Mouse (Mus musculus): ENCODE measurements around the gene Pigu. TPM values are rescaled to one million over a fixed set of nuclear protein-coding genes. Genes with fewer than 3 reads are reported as not detected.

Gene Pigu
- polyA plus RNA-seq, 1 experiment from 2014 or later: 44.7 TPM

- Histone ChIP-seq H3K4me3 (no peak overlapping the region), H3K4me2 (replicated peaks) (no peak overlapping the region), H3K9ac (replicated peaks) (no peak overlapping the region), H3K27me3 (no peaks in the 10 kb centered on the region), H3K4me1 (peaks cover 14% of the 10 kb centered on the region), H3K27ac (replicated peaks) (no peak overlapping the region), H3K36me3 (no peaks in the 10 kb centered on the region), H3K9me3 (no peaks in the 10 kb centered on the region)
- WGBS: 93% methylated on average over 3 of the region's 3 CpGs
- no peak for ATAC-seq (ENCODE audit: low FRiP score, low read depth)
Observed at GRCm38 (mm10) chr2:155354402-155354801, 2.8 kb downstream of the Pigu start.

GRCm38 (mm10) chr2:155346670-155347069 is 10.6 kb downstream of the Pigu start:
- peaks cover 17% of the 10 kb centered on the region; the same call in 1 of the 2 replicates for H3K36me3 ChIP-seq

GRCm38 (mm10) chr2:155340166-155340565 is 17.1 kb downstream of the Pigu start:
- H3K4me1 ChIP-seq: no peaks in the 10 kb centered on the region
- H3K27me3 ChIP-seq: no peaks in the 10 kb centered on the region
- no peaks in the 10 kb centered on the region for H3K9me3 ChIP-seq
- H3K4me3 ChIP-seq: no peak overlapping the region
- H3K27ac ChIP-seq (replicated peaks): no peak overlapping the region
- no peak for ATAC-seq (ENCODE audit: low FRiP score, low read depth)
- no peak overlapping the region for H3K9ac ChIP-seq (replicated peaks)
- H3K36me3 ChIP-seq: peaks cover 33% of the 10 kb centered on the region
- H3K4me2 ChIP-seq (replicated peaks): no peak overlapping the region

More at GRCm38 (mm10) chr2:155346670-155347069, 10.6 kb downstream of the Pigu start:
- no peaks in the 10 kb centered on the region for H3K9me3 ChIP-seq
- H3K9ac ChIP-seq (replicated peaks): no peak overlapping the region
- 86% methylated on average over 1 of the region's 1 CpGs for WGBS
- H3K4me3 ChIP-seq: no peak overlapping the region
- H3K4me2 ChIP-seq (replicated peaks): no peak overlapping the region
- H3K4me1 ChIP-seq: no peaks in the 10 kb centered on the region
- H3K27me3 ChIP-seq: no peaks in the 10 kb centered on the region
- no peak overlapping the region for H3K27ac ChIP-seq (replicated peaks)
- no peak for ATAC-seq (ENCODE audit: low FRiP score, low read depth)

- H3K27ac ChIP-seq (replicated peaks): no peak overlapping the region
- peaks cover 44% of the 10 kb centered on the region for H3K36me3 ChIP-seq
- H3K27me3 ChIP-seq: no peaks in the 10 kb centered on the region
- no peak for ATAC-seq (ENCODE audit: low FRiP score, low read depth)
- WGBS: 97% methylated on average over 3 of the region's 3 CpGs
- H3K4me1 ChIP-seq: no peaks in the 10 kb centered on the region
- no peak overlapping the region for H3K9ac ChIP-seq (replicated peaks)
- H3K9me3 ChIP-seq: no peaks in the 10 kb centered on the region
- H3K4me2 ChIP-seq (replicated peaks): no peak overlapping the region
- no peak overlapping the region for H3K4me3 ChIP-seq
Observed at GRCm38 (mm10) chr2:155336254-155336653, 21.0 kb downstream of the Pigu start.

- H3K4me2 ChIP-seq (replicated peaks): no peak overlapping the region
- no peak for ATAC-seq (ENCODE audit: low FRiP score, low read depth)
- no peaks in the 10 kb centered on the region for H3K9me3 ChIP-seq
- peaks cover 50% of the 10 kb centered on the region for H3K36me3 ChIP-seq
- H3K4me3 ChIP-seq: no peak overlapping the region
- H3K27ac ChIP-seq (replicated peaks): no peak overlapping the region
- 85% methylated on average over 1 of the region's 1 CpGs for WGBS
- no peaks in the 10 kb centered on the region for H3K4me1 ChIP-seq
- no peaks in the 10 kb centered on the region for H3K27me3 ChIP-seq
- H3K9ac ChIP-seq (replicated peaks): no peak overlapping the region
Observed at GRCm38 (mm10) chr2:155335231-155335630, 22.0 kb downstream of the Pigu start.

- WGBS: 90% methylated on average over 1 of the region's 1 CpGs
- no peak overlapping the region for H3K4me2 ChIP-seq (replicated peaks)
- no peaks in the 10 kb centered on the region for H3K27me3 ChIP-seq
- H3K27ac ChIP-seq (replicated peaks): no peak overlapping the region
- no peaks in the 10 kb centered on the region for H3K9me3 ChIP-seq
- no peaks in the 10 kb centered on the region for H3K4me1 ChIP-seq
- no peak overlapping the region for H3K4me3 ChIP-seq
- no peak for ATAC-seq (ENCODE audit: low FRiP score, low read depth)
- H3K9ac ChIP-seq (replicated peaks): no peak overlapping the region
- H3K36me3 ChIP-seq: peaks cover 59% of the 10 kb centered on the region
Observed at GRCm38 (mm10) chr2:155333421-155333820, 23.8 kb downstream of the Pigu start.

GRCm38 (mm10) chr2:155331351-155331750 is 25.9 kb downstream of the Pigu start:
- Histone ChIP-seq H3K4me2 (replicated peaks) (no peak overlapping the region), H3K9ac (replicated peaks) (no peak overlapping the region), H3K9me3 (no peaks in the 10 kb centered on the region), H3K4me1 (no peaks in the 10 kb centered on the region), H3K36me3 (peaks cover 68% of the 10 kb centered on the region), H3K27ac (replicated peaks) (no peak overlapping the region), H3K27me3 (no peaks in the 10 kb centered on the region), H3K4me3 (no peak overlapping the region)
- 92% methylated on average over 4 of the region's 4 CpGs for WGBS
- ATAC-seq (ENCODE audit: low FRiP score, low read depth): no peak

DNA sequence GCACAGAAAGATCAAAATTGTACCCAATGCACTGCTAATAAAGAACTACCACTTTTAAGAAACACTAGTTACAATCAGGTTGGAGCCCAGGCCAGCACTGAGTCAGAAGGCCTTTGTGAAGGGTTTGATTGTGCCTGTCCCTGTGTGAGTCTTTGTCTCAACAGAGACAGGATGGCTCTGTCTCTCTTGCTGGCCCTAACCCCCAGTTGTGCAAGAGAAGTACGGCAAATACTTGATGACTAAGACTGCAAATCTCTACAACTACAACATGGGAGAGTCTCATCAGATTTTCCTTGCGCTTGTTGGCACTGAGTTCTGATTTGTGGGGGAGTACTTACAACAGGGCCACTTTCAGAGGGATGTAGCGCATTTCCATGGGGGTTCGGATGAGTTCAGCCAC is 26.4 kb downstream of the Pigu start:
- H3K4me2 ChIP-seq (replicated peaks): no peak overlapping the region
- H3K9ac ChIP-seq (replicated peaks): no peak overlapping the region
- no peak for ATAC-seq (ENCODE audit: low FRiP score, low read depth)
- H3K9me3 ChIP-seq: no peaks in the 10 kb centered on the region
- 98% methylated on average over 4 of the region's 4 CpGs for WGBS
- H3K4me1 ChIP-seq: no peaks in the 10 kb centered on the region
- peaks cover 71% of the 10 kb centered on the region for H3K36me3 ChIP-seq
- H3K27ac ChIP-seq (replicated peaks): no peak overlapping the region
- H3K27me3 ChIP-seq: no peaks in the 10 kb centered on the region
- H3K4me3 ChIP-seq: no peak overlapping the region

DNA sequence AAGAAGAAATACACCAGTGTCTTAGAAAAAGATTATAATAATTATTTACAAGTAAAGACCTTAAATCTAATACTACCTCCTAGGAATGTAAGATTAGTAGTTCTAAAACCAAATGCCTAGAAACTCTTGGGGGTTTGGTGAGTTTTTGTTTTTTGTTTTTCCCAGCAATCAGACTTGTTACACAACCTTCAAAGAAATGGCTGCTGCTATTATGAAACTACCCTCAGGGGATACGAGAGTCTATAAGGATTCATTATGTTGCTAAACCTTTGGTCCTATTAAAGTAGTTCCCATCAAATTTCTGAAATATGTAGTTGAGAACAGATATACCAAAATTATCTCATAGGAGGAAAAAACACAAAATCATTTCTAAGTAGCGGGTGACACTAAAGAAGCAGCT is 27.5 kb downstream of the Pigu start:
- Histone ChIP-seq H3K9ac (replicated peaks) (no peak overlapping the region), H3K4me1 (no peaks in the 10 kb centered on the region), H3K36me3 (peaks cover 65% of the 10 kb centered on the region), H3K4me2 (replicated peaks) (no peak overlapping the region), H3K9me3 (no peaks in the 10 kb centered on the region), H3K27ac (replicated peaks) (no peak overlapping the region), H3K27me3 (no peaks in the 10 kb centered on the region), H3K4me3 (no peak overlapping the region)
- no peak for ATAC-seq (ENCODE audit: low FRiP score, low read depth)
- WGBS: 95% methylated on average over 2 of the region's 2 CpGs

- Histone ChIP-seq H3K9me3 (no peaks in the 10 kb centered on the region), H3K4me2 (replicated peaks) (no peak overlapping the region), H3K4me1 (no peaks in the 10 kb centered on the region), H3K27me3 (no peaks in the 10 kb centered on the region), H3K4me3 (no peak overlapping the region), H3K36me3 (peaks cover 57% of the 10 kb centered on the region), H3K9ac (replicated peaks) (no peak overlapping the region), H3K27ac (replicated peaks) (no peak overlapping the region)
- ATAC-seq (ENCODE audit: low FRiP score, low read depth): no peak
Observed at GRCm38 (mm10) chr2:155328906-155329305, 28.3 kb downstream of the Pigu start.

GRCm38 (mm10) chr2:155327906-155328305 is 29.3 kb downstream of the Pigu start:
- H3K4me3 ChIP-seq: no peak overlapping the region
- H3K4me1 ChIP-seq: no peaks in the 10 kb centered on the region
- H3K27me3 ChIP-seq: no peaks in the 10 kb centered on the region
- WGBS: 93% methylated on average over 5 of the region's 5 CpGs
- peaks cover 51% of the 10 kb centered on the region for H3K36me3 ChIP-seq
- no peak overlapping the region for H3K27ac ChIP-seq (replicated peaks)
- no peak overlapping the region for H3K4me2 ChIP-seq (replicated peaks)
- no peak overlapping the region for H3K9ac ChIP-seq (replicated peaks)
- no peaks in the 10 kb centered on the region for H3K9me3 ChIP-seq
- no peak for ATAC-seq (ENCODE audit: low FRiP score, low read depth)

DNA sequence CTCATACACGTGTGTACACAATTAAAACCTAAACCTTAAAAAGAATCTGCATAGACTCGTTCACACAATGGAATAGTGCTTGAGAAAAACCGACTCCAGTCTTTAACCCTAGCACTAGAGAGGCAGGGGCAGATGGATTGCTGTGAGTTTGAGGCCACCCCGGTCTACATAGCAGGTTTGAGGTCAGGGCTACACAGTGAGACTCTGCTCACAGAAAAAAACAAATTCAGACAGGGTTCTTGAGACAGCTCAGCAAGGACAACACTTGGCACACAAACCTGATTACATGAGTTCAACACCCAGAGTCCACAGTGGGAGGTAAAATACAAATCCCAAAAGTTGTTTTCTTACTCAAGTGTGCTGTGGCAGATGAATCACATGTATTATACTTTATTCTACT is 31.2 kb downstream of the Pigu start:
- Histone ChIP-seq H3K4me2 (replicated peaks) (no peak overlapping the region), H3K4me1 (no peaks in the 10 kb centered on the region), H3K27me3 (no peaks in the 10 kb centered on the region), H3K36me3 (peaks cover 43% of the 10 kb centered on the region), H3K9me3 (no peaks in the 10 kb centered on the region), H3K9ac (replicated peaks) (no peak overlapping the region), H3K4me3 (no peak overlapping the region), H3K27ac (replicated peaks) (no peak overlapping the region)
- no peak for ATAC-seq (ENCODE audit: low FRiP score, low read depth)
- 92% methylated on average over 4 of the region's 4 CpGs for WGBS

GRCm38 (mm10) chr2:155320596-155320995 is 36.6 kb downstream of the Pigu start:
- no peak for ATAC-seq (ENCODE audit: low FRiP score, low read depth)
- Histone ChIP-seq H3K4me1 (no peaks in the 10 kb centered on the region), H3K36me3 (peaks cover 24% of the 10 kb centered on the region), H3K4me3 (no peak overlapping the region), H3K9me3 (no peaks in the 10 kb centered on the region), H3K9ac (replicated peaks) (no peak overlapping the region), H3K27me3 (no peaks in the 10 kb centered on the region), H3K27ac (replicated peaks) (no peak overlapping the region), H3K4me2 (replicated peaks) (no peak overlapping the region)
- 86% methylated on average over 5 of the region's 5 CpGs for WGBS
